Mouse (Mus musculus): ENCODE measurements around the gene Nrsn2. TPM values are rescaled to one million over a fixed set of nuclear protein-coding genes. Genes with fewer than 3 reads are reported as not detected.

The Nrsn2 gene
- not detected for polyA plus RNA-seq (2014; fragmentation: Illumina TruSeq; extraction: RNeasy Lipid Tissue Mini Kit (QIAGEN cat#74804); ENCODE audit: low read depth, low replicate concordance)

DNA sequence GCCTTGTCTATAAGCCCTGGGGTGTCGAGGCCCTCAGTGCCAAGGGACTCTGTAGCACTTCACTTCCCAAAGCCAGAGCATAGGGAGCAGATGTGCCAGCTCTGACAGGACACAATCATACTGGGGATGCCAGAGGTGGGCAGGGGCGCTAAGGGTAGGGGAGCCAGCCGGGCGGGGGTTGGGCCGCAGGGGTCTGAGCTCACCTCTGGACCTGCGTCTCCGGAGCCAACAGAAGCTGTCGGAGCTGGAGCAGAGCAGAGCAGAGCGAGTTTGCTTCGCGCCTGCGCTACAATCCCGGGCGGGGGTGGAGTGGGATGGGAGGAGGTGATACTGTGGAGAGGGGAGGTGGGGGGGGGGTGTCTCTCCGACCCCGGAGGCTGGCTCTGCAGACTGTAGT lies at the start of gene Nrsn2:
TSS of gene Nrsn2 (minus strand) at position 294 of the 397 bp plus-strand sequence.

GRCm38 (mm10) chr2:152415287-152415686 lies 38.8 kb upstream of the Nrsn2 start, which contains the start of gene 6820408C15Rik:
Gene 6820408C15Rik (plus strand): TSS chr2:152415587.

DNA sequence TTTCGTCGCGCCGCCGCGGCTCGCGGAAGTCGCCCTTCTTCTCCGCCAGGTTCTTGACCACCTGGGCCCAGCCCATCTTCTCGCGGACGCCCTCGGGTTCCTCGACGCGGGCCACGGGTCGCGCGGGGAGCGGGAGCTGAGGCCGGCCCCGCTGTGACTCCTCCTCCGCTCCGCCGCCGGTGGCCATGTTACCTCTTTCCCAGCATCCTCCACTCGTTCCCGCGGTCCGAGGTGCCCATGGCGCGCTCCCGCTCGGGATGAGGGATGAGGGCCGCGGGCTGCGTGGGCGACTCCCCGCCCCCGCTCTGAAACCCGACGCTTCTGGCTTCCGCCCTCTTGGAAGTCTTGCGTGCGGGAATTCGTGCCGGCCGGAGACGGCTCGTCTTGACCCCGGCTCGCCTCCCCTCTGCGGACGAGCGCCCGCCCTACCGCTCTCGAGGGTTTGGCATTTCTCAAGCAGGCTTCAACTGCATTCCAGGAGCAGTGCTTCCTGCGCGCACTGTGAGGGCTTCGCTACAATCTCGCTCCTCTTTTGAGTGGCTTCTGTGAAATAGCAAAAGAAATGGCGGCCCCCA lies 38.2 kb upstream of the Nrsn2 start, which contains the start of gene Zcchc3:
TSS of gene Zcchc3 (minus strand) at position 437 of the 575 bp plus-strand sequence.

DNA sequence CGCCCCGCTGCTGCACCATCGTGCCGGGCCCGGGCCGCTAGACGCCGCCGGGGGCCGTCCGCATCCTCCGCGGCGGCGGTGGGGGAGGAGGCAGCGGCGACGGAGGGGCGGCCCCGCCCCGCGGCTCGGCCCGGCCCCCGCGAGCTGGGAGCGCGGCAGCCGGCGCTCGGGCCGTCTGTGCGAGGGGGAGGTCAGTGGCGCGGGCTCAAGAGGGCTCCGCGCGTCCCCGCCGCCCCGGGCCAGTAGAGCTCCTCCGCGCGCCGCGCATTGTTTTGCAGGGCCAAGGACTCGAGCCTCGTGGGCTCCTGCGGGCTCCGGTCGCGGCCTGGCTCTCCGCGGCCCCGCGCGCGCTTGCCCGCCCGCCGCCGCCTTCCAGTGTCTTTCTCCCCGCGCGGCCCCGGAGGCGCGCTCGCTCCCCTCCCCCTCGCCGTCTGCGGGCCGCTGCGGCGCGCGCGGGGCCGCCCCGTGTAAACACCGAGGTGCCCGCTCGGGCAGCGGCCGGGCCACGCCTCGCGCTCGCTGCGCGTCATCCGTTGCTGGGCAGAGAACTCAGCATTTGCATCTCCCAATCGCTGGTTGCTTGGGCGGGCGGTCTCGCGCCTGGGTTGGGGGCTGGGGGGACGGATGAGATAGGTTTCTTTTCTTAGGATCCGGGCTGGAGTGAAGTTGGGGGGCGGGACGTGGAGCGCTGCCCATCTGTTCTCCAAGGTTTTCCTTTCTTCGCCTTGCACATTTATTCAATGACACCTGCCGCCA lies 21.4 kb upstream of the Nrsn2 start, which contains the start of gene Sox12:
TSS of gene Sox12 (minus strand) at position 384 of the 756 bp plus-strand sequence.

GRCm38 (mm10) chr2:152343329-152344213 lies 32.9 kb downstream of the Nrsn2 start, which contains the start of gene Trib3:
Gene Trib3 (minus strand): TSS chr2:152344032.

DNA sequence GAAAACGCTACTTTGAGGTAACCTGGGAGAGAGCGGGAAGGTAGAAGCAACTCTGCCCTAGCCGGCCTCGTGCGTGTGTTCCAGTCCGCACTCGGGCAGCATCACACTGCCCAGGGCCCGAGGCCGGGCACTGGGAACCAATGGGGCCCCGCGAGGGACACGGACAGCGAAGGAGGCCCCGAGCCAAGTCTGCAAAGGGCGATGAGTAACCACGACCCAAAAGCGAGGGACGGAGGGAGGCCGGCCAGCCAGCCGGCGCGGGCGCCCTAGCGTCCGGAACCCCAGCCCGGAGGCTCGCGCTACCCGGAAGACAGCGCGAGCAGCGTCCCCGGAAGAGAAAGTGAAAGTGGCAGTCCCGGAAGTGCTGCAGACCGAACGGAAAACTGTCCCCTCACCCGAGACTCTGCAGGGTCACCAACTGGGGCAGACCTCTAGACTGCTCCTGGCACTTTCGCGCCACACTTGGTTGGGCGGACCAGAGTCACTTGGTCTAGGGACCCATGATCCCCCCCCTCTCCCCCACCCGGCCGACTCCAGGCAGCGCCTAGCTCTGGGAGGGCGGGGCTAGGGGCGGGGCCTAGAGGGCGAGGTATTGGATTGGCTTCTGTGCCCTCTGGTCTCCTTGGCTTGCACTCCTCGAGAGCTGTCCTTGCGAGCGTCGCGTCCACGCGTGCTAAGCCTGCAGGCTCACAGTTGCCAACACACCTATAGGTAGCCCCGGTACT lies 44.2 kb downstream of the Nrsn2 start, which contains the start of gene Rbck1:
TSS of gene Rbck1 (minus strand) at position 553 of the 725 bp plus-strand sequence.

Other genes starting within 250 kb of the Nrsn2 start
- not detected for gene Tcf15, start 233.1 kb downstream of the Nrsn2 start, polyA plus RNA-seq (2014; fragmentation: Illumina TruSeq; extraction: RNeasy Lipid Tissue Mini Kit (QIAGEN cat#74804); ENCODE audit: low read depth, low replicate concordance)
- gene Csnk2a1, start 149.8 kb downstream of the Nrsn2 start, polyA plus RNA-seq (2014; fragmentation: Illumina TruSeq; extraction: RNeasy Lipid Tissue Mini Kit (QIAGEN cat#74804); ENCODE audit: low read depth, low replicate concordance), result 41.2 TPM
- gene Tbc1d20, start 82.8 kb downstream of the Nrsn2 start, polyA plus RNA-seq (2014; fragmentation: Illumina TruSeq; extraction: RNeasy Lipid Tissue Mini Kit (QIAGEN cat#74804); ENCODE audit: low read depth, low replicate concordance), result 43.6 TPM
- 0.56 TPM for gene Rbck1, start 44.0 kb downstream of the Nrsn2 start, polyA plus RNA-seq (2014; fragmentation: Illumina TruSeq; extraction: RNeasy Lipid Tissue Mini Kit (QIAGEN cat#74804); ENCODE audit: low read depth, low replicate concordance)
- not detected for gene Trib3, start 32.6 kb downstream of the Nrsn2 start, polyA plus RNA-seq (2014; fragmentation: Illumina TruSeq; extraction: RNeasy Lipid Tissue Mini Kit (QIAGEN cat#74804); ENCODE audit: low read depth, low replicate concordance)
- 0.66 TPM for gene Sox12, start 21.4 kb upstream of the Nrsn2 start, polyA plus RNA-seq (2014; fragmentation: Illumina TruSeq; extraction: RNeasy Lipid Tissue Mini Kit (QIAGEN cat#74804); ENCODE audit: low read depth, low replicate concordance)
- 2.5 TPM for gene Zcchc3, start 38.4 kb upstream of the Nrsn2 start, polyA plus RNA-seq (2014; fragmentation: Illumina TruSeq; extraction: RNeasy Lipid Tissue Mini Kit (QIAGEN cat#74804); ENCODE audit: low read depth, low replicate concordance)
- gene 6820408C15Rik, start 38.9 kb upstream of the Nrsn2 start, polyA plus RNA-seq (2014; fragmentation: Illumina TruSeq; extraction: RNeasy Lipid Tissue Mini Kit (QIAGEN cat#74804); ENCODE audit: low read depth, low replicate concordance), result 73.2 TPM
- gene Defb23, start 88.0 kb upstream of the Nrsn2 start, polyA plus RNA-seq (2014; fragmentation: Illumina TruSeq; extraction: RNeasy Lipid Tissue Mini Kit (QIAGEN cat#74804); ENCODE audit: low read depth, low replicate concordance), result not detected
- gene Defb20, start 100.4 kb upstream of the Nrsn2 start, polyA plus RNA-seq (2014; fragmentation: Illumina TruSeq; extraction: RNeasy Lipid Tissue Mini Kit (QIAGEN cat#74804); ENCODE audit: low read depth, low replicate concordance), result not detected
- 1.5 TPM for gene Defb22, start 113.5 kb upstream of the Nrsn2 start, polyA plus RNA-seq (2014; fragmentation: Illumina TruSeq; extraction: RNeasy Lipid Tissue Mini Kit (QIAGEN cat#74804); ENCODE audit: low read depth, low replicate concordance)
- gene Defb26, start 135.1 kb upstream of the Nrsn2 start, polyA plus RNA-seq (2014; fragmentation: Illumina TruSeq; extraction: RNeasy Lipid Tissue Mini Kit (QIAGEN cat#74804); ENCODE audit: low read depth, low replicate concordance), result not detected
- 3.7 TPM for gene Defb28, start 141.6 kb upstream of the Nrsn2 start, polyA plus RNA-seq (2014; fragmentation: Illumina TruSeq; extraction: RNeasy Lipid Tissue Mini Kit (QIAGEN cat#74804); ENCODE audit: low read depth, low replicate concordance)
- gene Defb29, start 163.5 kb upstream of the Nrsn2 start, polyA plus RNA-seq (2014; fragmentation: Illumina TruSeq; extraction: RNeasy Lipid Tissue Mini Kit (QIAGEN cat#74804); ENCODE audit: low read depth, low replicate concordance), result not detected
- gene Gm17416, start 192.7 kb upstream of the Nrsn2 start, polyA plus RNA-seq (2014; fragmentation: Illumina TruSeq; extraction: RNeasy Lipid Tissue Mini Kit (QIAGEN cat#74804); ENCODE audit: low read depth, low replicate concordance), result not detected
- 9.7 TPM for gene Defb21, start 196.1 kb upstream of the Nrsn2 start, polyA plus RNA-seq (2014; fragmentation: Illumina TruSeq; extraction: RNeasy Lipid Tissue Mini Kit (QIAGEN cat#74804); ENCODE audit: low read depth, low replicate concordance)
- gene Defb19, start 203.7 kb upstream of the Nrsn2 start, polyA plus RNA-seq (2014; fragmentation: Illumina TruSeq; extraction: RNeasy Lipid Tissue Mini Kit (QIAGEN cat#74804); ENCODE audit: low read depth, low replicate concordance), result 297 TPM
- 22.0 TPM for gene Defb45, start 222.8 kb upstream of the Nrsn2 start, polyA plus RNA-seq (2014; fragmentation: Illumina TruSeq; extraction: RNeasy Lipid Tissue Mini Kit (QIAGEN cat#74804); ENCODE audit: low read depth, low replicate concordance)
- 3.6 TPM for gene Defb36, start 227.7 kb upstream of the Nrsn2 start, polyA plus RNA-seq (2014; fragmentation: Illumina TruSeq; extraction: RNeasy Lipid Tissue Mini Kit (QIAGEN cat#74804); ENCODE audit: low read depth, low replicate concordance)
- gene Defb25, start 246.4 kb upstream of the Nrsn2 start, polyA plus RNA-seq (2014; fragmentation: Illumina TruSeq; extraction: RNeasy Lipid Tissue Mini Kit (QIAGEN cat#74804); ENCODE audit: low read depth, low replicate concordance), result not detected